Comparison of ENCODE assay signal across 8 mouse cellular contexts in the genomic region with DNA sequence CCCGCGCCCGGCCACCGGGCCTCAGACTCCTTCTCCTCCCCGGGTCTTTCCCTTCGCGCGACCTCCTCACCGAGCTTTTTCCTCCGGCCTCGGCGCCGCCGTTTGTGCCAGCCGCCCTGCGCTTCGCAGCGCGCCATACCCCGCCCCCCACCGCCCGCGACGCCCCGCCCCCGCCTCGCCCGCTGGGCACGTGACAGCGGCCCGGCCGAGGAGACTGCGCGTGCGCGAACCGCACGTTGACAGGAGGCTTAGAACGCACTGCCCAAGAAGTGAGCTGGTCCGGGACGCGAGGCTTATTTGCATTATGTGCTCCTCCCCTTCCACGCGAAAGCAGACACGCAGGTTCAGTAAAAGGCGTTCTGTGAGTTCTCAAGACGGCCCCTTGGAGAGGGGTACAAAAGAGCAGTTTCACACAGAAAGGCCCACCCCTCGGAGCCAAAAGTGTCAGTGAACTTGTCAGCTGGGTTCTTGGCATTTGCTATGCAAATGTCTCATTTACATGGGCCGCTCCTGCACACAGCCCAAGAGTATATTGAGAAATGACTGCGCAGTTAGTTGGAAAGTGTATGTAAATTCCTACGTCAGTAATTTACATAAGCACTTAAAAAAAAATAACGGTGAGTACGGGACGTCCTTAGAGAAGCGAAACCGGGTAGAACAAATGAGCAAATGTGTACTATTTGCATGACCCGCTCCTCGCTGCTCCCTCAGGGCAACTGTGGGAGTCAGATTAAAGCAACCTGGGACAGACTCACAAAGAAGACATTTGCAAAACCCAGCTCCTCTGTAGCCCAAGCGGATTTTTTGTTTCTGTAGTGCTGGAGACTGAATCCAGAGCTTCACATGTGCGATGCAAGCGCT. TPM values are rescaled to one million over a fixed set of nuclear protein-coding genes. Genes with fewer than 3 reads are reported as not detected.
DNase-seq lines count a peak whose midpoint lies in the region; ATAC-seq and TF ChIP-seq lines count a peak whose summit lies in the region.

Gene Egln2, minus strand, starts transcription at position 189 of the 861 bp plus-strand sequence.

- peaks cover 11% of the 10 kb centered on the region; the same call in 1 of the 2 replicates for H3K4me1 ChIP-seq in cortical plate, adult 2 months (ENCODE audit: control insufficient read depth, insufficient read depth, low read length)

- TF ChIP-seq CTCF in cortical plate, adult 2 months (IDR thresholded peaks at IDR 0.05; ENCODE audit: extremely low read depth, insufficient read depth, low read length): no peak

- DNase-seq in gastrocnemius, postnatal 10 days: peak; percentile 98
- peak; percentile 98 for DNase-seq in induced T-regulatory cell, adult 2 months (ENCODE audit: low read depth)
- DNase-seq in left cerebral cortex, adult 9 months (ENCODE audit: low spot score in 2 of 2): peak; percentile 88 to 95
- peak; percentile 98 for DNase-seq in right cerebral cortex, postnatal 14 days
- DNase-seq in urinary bladder, postnatal 36 days (ENCODE audit: low spot score in 2 of 2): peak; percentile 91 to 95

- TF ChIP-seq POLR2A in cortical plate, adult 2 months (IDR thresholded peaks at IDR 0.05; ENCODE audit: extremely low read depth, insufficient read depth, low read length): peak; percentile 84

- peak within 1 kb of the TSS; percentile 97 for H3K4me3 ChIP-seq in cortical plate, adult 2 months (ENCODE audit: insufficient read depth, low read length)

- peak within 1 kb of the TSS; percentile 96 for H3K27ac ChIP-seq in cortical plate, adult 2 months (ENCODE audit: insufficient read depth, low read length)

- peak; percentile 83 for ATAC-seq in activated CD4-positive, CD25-positive, alpha-beta regulatory T cell, adult 4 months
- ATAC-seq in megakaryocyte progenitor cell, adult 5-6 weeks (replicated peaks; ENCODE audit: poor library complexity): peak; percentile 66

RNA-seq across cellular contexts. Expression of gene Egln2, which starts in this region (rescaled TPM):
- polyA plus RNA-seq in activated CD4-positive, CD25-positive, alpha-beta regulatory T cell, adult 4 months (2017; shearing (Covaris generic)): 10 to 100 TPM; 12.4 to 14.3 TPM
- 111 and 112 TPM in 2 replicates for polyA plus RNA-seq in cortical plate, adult 2 months (2012; rRNA removed)
- total RNA-seq in gastrocnemius, postnatal 10 days (2021): 10 to 100 TPM; 83.9 to 91.4 TPM
- 7.8 and 7.9 TPM in 2 replicates for total RNA-seq in megakaryocyte progenitor cell, adult 5-6 weeks (2015)
- 26.2 and 26.3 TPM in 2 replicates for total RNA-seq in megakaryocyte progenitor cell, adult 5-6 weeks (2017)

Comparison
In these comparisons a context has a peak if more than half of its experiments do, and no peak if none do; other contexts are left out.
1. Peak in every context shown above with its lines: DNase-seq, ATAC-seq, H3K4me3 ChIP-seq and H3K27ac ChIP-seq.